Mouse (Mus musculus) midbrain, embryonic 12.5 days (tissue): ENCODE measurements around the gene Pfdn5. TPM values are rescaled to one million over a fixed set of nuclear protein-coding genes. Genes with fewer than 3 reads are reported as not detected.

Experiments used
- polyA plus RNA-seq: library from polyadenylated mRNA; unstranded; fragments of >200 nt; fragmentation: Nextera tagmentation; extraction: Ambion mirVana; gene quantifications from 2 replicates; pipeline ENCODE4 v1.2.1, GENCODE M21; 2016

The Pfdn5 gene
- polyA plus RNA-seq, 1 experiment from 2014 or later, result 363 TPM

Other genes starting within 250 kb of the Pfdn5 start
- 13.3 and 14.1 TPM in 2 replicates for gene Tns2, start 225.7 kb upstream of the Pfdn5 start, polyA plus RNA-seq
- gene Spryd3, start 189.9 kb upstream of the Pfdn5 start, polyA plus RNA-seq, result 19.3 and 20.2 TPM in 2 replicates
- gene Igfbp6, start 181.8 kb upstream of the Pfdn5 start, polyA plus RNA-seq, result 0.32 and 0.42 TPM in 2 replicates
- gene Soat2, start 175.6 kb upstream of the Pfdn5 start, polyA plus RNA-seq, result 0.10 and 0.14 TPM in 2 replicates
- 108 and 110 TPM in 2 replicates for gene Zfp740, start 122.9 kb upstream of the Pfdn5 start, polyA plus RNA-seq
- 40.9 and 41.0 TPM in 2 replicates for gene Csad, start 121.4 kb upstream of the Pfdn5 start, polyA plus RNA-seq
- gene Itgb7, start 94.2 kb upstream of the Pfdn5 start, polyA plus RNA-seq, result 0.84 and 1.6 TPM in 2 replicates
- gene Rarg, start 68.6 kb upstream of the Pfdn5 start, polyA plus RNA-seq, result 13.6 and 19.2 TPM in 2 replicates
- 0.26 and 0.28 TPM in 2 replicates for gene Gm9918, start 55.6 kb upstream of the Pfdn5 start, polyA plus RNA-seq
- 51.9 and 57.7 TPM in 2 replicates for gene Mfsd5, start 46.7 kb upstream of the Pfdn5 start, polyA plus RNA-seq
- 33.6 and 38.4 TPM in 2 replicates for gene Espl1, start 29.9 kb upstream of the Pfdn5 start, polyA plus RNA-seq
- 96.1 and 108 TPM in 2 replicates for gene Myg1, start 5.6 kb downstream of the Pfdn5 start, polyA plus RNA-seq
- gene Aaas, start 24.7 kb downstream of the Pfdn5 start, polyA plus RNA-seq, result 61.5 and 67.9 TPM in 2 replicates
- gene Sp7, start 41.1 kb downstream of the Pfdn5 start, polyA plus RNA-seq, result 0.46 and 0.93 TPM in 2 replicates
- 9.6 and 10.2 TPM in 2 replicates for gene Sp1, start 80.0 kb downstream of the Pfdn5 start, polyA plus RNA-seq
- 0.29 TPM in 1 of 2 replicates, not detected in the other for gene Amhr2, start 119.3 kb downstream of the Pfdn5 start, polyA plus RNA-seq
- 84.9 and 97.9 TPM in 2 replicates for gene Prr13, start 132.9 kb downstream of the Pfdn5 start, polyA plus RNA-seq
- 168 and 186 TPM in 2 replicates for gene Pcbp2, start 144.4 kb downstream of the Pfdn5 start, polyA plus RNA-seq
- 4.6 and 9.6 TPM in 2 replicates for gene Gm10337, start 177.6 kb downstream of the Pfdn5 start, polyA plus RNA-seq
- 46.1 and 50.6 TPM in 2 replicates for gene Map3k12, start 190.9 kb downstream of the Pfdn5 start, polyA plus RNA-seq
- 106 and 107 TPM in 2 replicates for gene Tarbp2, start 192.1 kb downstream of the Pfdn5 start, polyA plus RNA-seq
- 2.5 and 3.1 TPM in 2 replicates for gene Npff, start 198.8 kb downstream of the Pfdn5 start, polyA plus RNA-seq